ENCODE assay signal across 18 mouse cellular contexts in genomic region chr17:59764486-59764885, GRCm38 (mm10).
DNase-seq lines count a peak whose midpoint lies in the region; ATAC-seq and TF ChIP-seq lines count a peak whose summit lies in the region.
"Had no signal": no experiment of that assay in that cellular context is flagged by ENCODE, and none has a peak within 500 bp of the region (broad histone marks: within the 10 kb centered on the region; RNA-seq: fewer than 3 reads in every experiment).

No protein-coding gene starts in this region.

- no peaks in the 10 kb centered on the region for H3K27me3 ChIP-seq in intestine, postnatal 0 days (replicated peaks; ENCODE audit: control insufficient read depth, insufficient read depth, low read length)
- H3K27me3 ChIP-seq in intestine, embryonic 15.5 days (replicated peaks): no peaks in the 10 kb centered on the region
- H3K27me3 ChIP-seq in forebrain, postnatal 0 days (ENCODE audit: insufficient read depth, low read length): no peaks in the 10 kb centered on the region

- no peak for ATAC-seq in intestine, postnatal 0 days
- no peak for ATAC-seq in intestine, embryonic 15.5 days
- ATAC-seq in forebrain, postnatal 0 days: no peak

- 78% methylated on average over 2 of the region's 2 CpGs for WGBS in intestine, postnatal 0 days
- 78% methylated on average over 2 of the region's 2 CpGs for WGBS in intestine, embryonic 15.5 days
- WGBS in forebrain, postnatal 0 days: 41% methylated on average over 2 of the region's 2 CpGs

- no peak overlapping the region for H3K4me3 ChIP-seq in intestine, postnatal 0 days (ENCODE audit: low read depth, low read length)
- H3K4me3 ChIP-seq in intestine, embryonic 15.5 days (replicated peaks): no peak overlapping the region
- no peak overlapping the region for H3K4me3 ChIP-seq in forebrain, postnatal 0 days (ENCODE audit: low read depth, low read length)
- H3K4me3 ChIP-seq: myocyte had no signal

- H3K4me2 ChIP-seq in intestine, postnatal 0 days (replicated peaks; ENCODE audit: low read depth): no peak overlapping the region
- H3K4me2 ChIP-seq in intestine, embryonic 15.5 days (replicated peaks): no peak overlapping the region
- H3K4me2 ChIP-seq in forebrain, postnatal 0 days (ENCODE audit: low read depth): no peak overlapping the region

- no peaks in the 10 kb centered on the region for H3K36me3 ChIP-seq in intestine, postnatal 0 days (ENCODE audit: control insufficient read depth, insufficient read depth)
- H3K36me3 ChIP-seq in intestine, embryonic 15.5 days: no peaks in the 10 kb centered on the region
- H3K36me3 ChIP-seq in forebrain, postnatal 0 days (ENCODE audit: insufficient read depth): no peaks in the 10 kb centered on the region

- H3K4me1 ChIP-seq in intestine, postnatal 0 days (replicated peaks; ENCODE audit: control insufficient read depth, insufficient read depth, low read length): no peaks in the 10 kb centered on the region
- no peaks in the 10 kb centered on the region for H3K4me1 ChIP-seq in intestine, embryonic 15.5 days (replicated peaks)
- no peaks in the 10 kb centered on the region for H3K4me1 ChIP-seq in forebrain, postnatal 0 days (ENCODE audit: insufficient read depth)

- H3K9ac ChIP-seq in intestine, postnatal 0 days (ENCODE audit: low read depth, low read length): no peak overlapping the region
- H3K9ac ChIP-seq in intestine, embryonic 15.5 days: no peak overlapping the region
- no peak overlapping the region for H3K9ac ChIP-seq in forebrain, postnatal 0 days

- no peak overlapping the region for H3K27ac ChIP-seq in intestine, postnatal 0 days (ENCODE audit: low read depth, low read length)
- no peak overlapping the region for H3K27ac ChIP-seq in intestine, embryonic 15.5 days
- H3K27ac ChIP-seq in forebrain, postnatal 0 days (ENCODE audit: low read depth, low read length): no peak overlapping the region

- DNase-seq in cerebellum, postnatal 14 days: peak; percentile 6 to 41
- DNase-seq in cerebellum, postnatal 36 days: no peak
- DNase-seq in 416B (ENCODE audit: low read depth): peak; percentile 20
- DNase-seq in forebrain, postnatal 0 days: peak; percentile 69
- DNase-seq in ovary, adult 18-20 months (ENCODE audit: low spot score): no peak
- no peak for DNase-seq in spleen, adult 18-20 months
- DNase-seq: adrenal gland, postnatal 10 days; B cell, adult 2 months; heart, adult 11 months; heart, postnatal 10 days; kidney, adult 11 months; kidney, postnatal 4 days; lung, adult 18-20 months; right cerebral cortex, postnatal 25 days; thymus, postnatal 14 days had no signal

- 0 out of 2 replicates have a peak, but pooled peaks have one; percentile 17 for TF ChIP-seq CTCF in intestine, postnatal 0 days (IDR thresholded peaks at IDR 0.05; ENCODE audit: low read depth)
- peak; percentile 48 for TF ChIP-seq CTCF in forebrain, postnatal 0 days (IDR thresholded peaks at IDR 0.05; ENCODE audit: low read depth)

- no peaks in the 10 kb centered on the region for H3K9me3 ChIP-seq in intestine, postnatal 0 days (ENCODE audit: control insufficient read depth)
- H3K9me3 ChIP-seq in intestine, embryonic 15.5 days: no peaks in the 10 kb centered on the region
- H3K9me3 ChIP-seq in forebrain, postnatal 0 days (ENCODE audit: low read length): no peaks in the 10 kb centered on the region

Comparison
In these comparisons a context has a peak if more than half of its experiments do, and no peak if none do; other contexts are left out.
1. DNase-seq: peak in cerebellum, postnatal 14 days (2 of 2), 416B (single experiment) and forebrain, postnatal 0 days (single experiment); none in cerebellum, postnatal 36 days (0 of 2), ovary, adult 18-20 months (single experiment) and spleen, adult 18-20 months (0 of 2).